Mouse (Mus musculus) layer of hippocampus, adult 2 months (tissue): ENCODE measurements around the gene Csrnp2. TPM values are rescaled to one million over a fixed set of nuclear protein-coding genes. Genes with fewer than 3 reads are reported as not detected.

ENCODE experiments used
- DNase-seq, 2 experiments: peaks; one replicate each; pipeline ENCODE4 v3.0.0; 2022; ENCODE audit warnings: low spot score in 2 of 2
- H3K27ac ChIP-seq: fragments of 200-600 bp; 2 replicates; pipeline ENCODE4 v1.8.1; 2022
- H3K4me3 ChIP-seq: fragments of 200-600 bp; 2 replicates; pipeline ENCODE4 v1.8.1; 2022; ENCODE audit warnings: mild to moderate bottlenecking
- CTCF ChIP-seq: fragments of 200-600 bp; conservative IDR thresholded peaks from 2 replicates; pipeline ENCODE4 v1.8.1; 2022; ENCODE audit warnings: antibody characterized with exemption, mild to moderate bottlenecking, moderate library complexity
- total RNA-seq, 2 experiments: library from RNA; stranded (reverse); gene quantifications; 2 replicates each; pipeline ENCODE4 v1.2.3; 2021

The Csrnp2 gene
- total RNA-seq, 2 experiments from 2014 or later: 23.3 to 23.9 TPM

- peak; percentile 94 for TF ChIP-seq CTCF
- DNase-seq: peak; percentile 90 to 93
- Histone ChIP-seq H3K27ac (peak within 1 kb of the TSS; percentile 98), H3K4me3 (peak within 1 kb of the TSS; percentile 88)
Measured at GRCm38 (mm10) chr15:100468295-100469188, 26.7 kb downstream of the Csrnp2 start, which contains the start of gene Letmd1. Letmd1 (plus strand) TSS chr15:100469023.

GRCm38 (mm10) chr15:100467738-100468137 is 27.6 kb downstream of the Csrnp2 start:
- Histone ChIP-seq H3K4me3 (peak overlapping the region; percentile 88), H3K27ac (0 out of 2 replicates have a peak overlapping the region, but pooled peaks have one; percentile 5)
- no peak for DNase-seq
- no peak for TF ChIP-seq CTCF

- peak; percentile 57 for TF ChIP-seq CTCF
- no peak for DNase-seq
- H3K4me3 ChIP-seq: no peak overlapping the region
- no peak overlapping the region for H3K27ac ChIP-seq
Measured at GRCm38 (mm10) chr15:100465432-100465831, 29.9 kb downstream of the Csrnp2 start.

- peak; percentile 87 for TF ChIP-seq CTCF
- H3K27ac ChIP-seq: no peak overlapping the region
- DNase-seq: peak; percentile 75 to 76
- H3K4me3 ChIP-seq: no peak overlapping the region
Measured at GRCm38 (mm10) chr15:100463712-100464111, 31.6 kb downstream of the Csrnp2 start.

- H3K4me3 ChIP-seq: no peak overlapping the region
- no peak for DNase-seq
- no peak overlapping the region for H3K27ac ChIP-seq
- TF ChIP-seq CTCF: no peak
Measured at GRCm38 (mm10) chr15:100462086-100462485, 33.2 kb downstream of the Csrnp2 start.

- H3K27ac ChIP-seq: no peak overlapping the region
- no peak for DNase-seq
- H3K4me3 ChIP-seq: no peak overlapping the region
- no peak for TF ChIP-seq CTCF
Measured at GRCm38 (mm10) chr15:100461646-100462045, 33.6 kb downstream of the Csrnp2 start.

- DNase-seq: no peak
- Histone ChIP-seq H3K27ac (no peak overlapping the region), H3K4me3 (no peak overlapping the region)
- no peak for TF ChIP-seq CTCF
Measured at GRCm38 (mm10) chr15:100460942-100461341, 34.3 kb downstream of the Csrnp2 start.

GRCm38 (mm10) chr15:100458055-100458454 is 37.2 kb downstream of the Csrnp2 start:
- TF ChIP-seq CTCF: peak; percentile 71
- H3K4me3 ChIP-seq: no peak overlapping the region
- peak in 1 of 2 experiments; percentile 58 for DNase-seq

GRCm38 (mm10) chr15:100457340-100457739 is 37.9 kb downstream of the Csrnp2 start:
- Histone ChIP-seq H3K27ac (no peak overlapping the region), H3K4me3 (no peak overlapping the region; the same call in 1 of the 2 replicates)
- TF ChIP-seq CTCF: peak; percentile 95
- peak; percentile 54 to 74 for DNase-seq

More at GRCm38 (mm10) chr15:100458055-100458454, 37.2 kb downstream of the Csrnp2 start:
- no peak overlapping the region for H3K27ac ChIP-seq

- DNase-seq: no peak
- TF ChIP-seq CTCF: no peak
- Histone ChIP-seq H3K27ac (no peak overlapping the region), H3K4me3 (no peak overlapping the region)
Measured at GRCm38 (mm10) chr15:100456356-100456991, 38.8 kb downstream of the Csrnp2 start.

GRCm38 (mm10) chr15:100452486-100452885 is 42.8 kb downstream of the Csrnp2 start:
- H3K27ac ChIP-seq: no peak overlapping the region
- TF ChIP-seq CTCF: no peak
- no peak overlapping the region for H3K4me3 ChIP-seq
- DNase-seq: no peak

- Histone ChIP-seq H3K27ac (peak overlapping the region; percentile 25; the same call in 1 of the 2 replicates), H3K4me3 (peak overlapping the region; percentile 39)
- peak in 1 of 2 experiments; percentile 58 for DNase-seq
- TF ChIP-seq CTCF: no peak
Measured at GRCm38 (mm10) chr15:100451245-100451644, 44.0 kb downstream of the Csrnp2 start.

GRCm38 (mm10) chr15:100449495-100449894 is 45.8 kb downstream of the Csrnp2 start:
- DNase-seq: no peak
- H3K4me3 ChIP-seq: no peak overlapping the region
- TF ChIP-seq CTCF: no peak
- H3K27ac ChIP-seq: no peak overlapping the region
